Mouse (Mus musculus): ENCODE measurements around the gene Trim38.

Trim38 gene

GRCm38 (mm10) chr13:23746201-23747080 is 23.3 kb upstream of the Trim38 start, which contains the start of gene Hist1h2bb:
Hist1h2bb (plus strand) TSS chr13:23746734.
- DNase-seq (ENCODE audit: low spot score in 2 of 2): peak; percentile 71 to 77

- no peak for DNase-seq (ENCODE audit: low spot score in 2 of 2)
Measured at GRCm38 (mm10) chr13:23747081-23747891, 22.4 kb upstream of the Trim38 start.

GRCm38 (mm10) chr13:23747892-23748288 is 21.8 kb upstream of the Trim38 start:
- no peak for DNase-seq (ENCODE audit: low spot score in 2 of 2)

GRCm38 (mm10) chr13:23749563-23750121 is 20.1 kb upstream of the Trim38 start:
- DNase-seq (ENCODE audit: low spot score in 2 of 2): no peak

GRCm38 (mm10) chr13:23750839-23751477 is 18.8 kb upstream of the Trim38 start, which contains the start of gene Hist1h2ab:
Hist1h2ab (plus strand) TSS chr13:23751126.
- peak in 1 of 2 experiments; percentile 43 for DNase-seq (ENCODE audit: low spot score in 2 of 2)

- DNase-seq (ENCODE audit: low spot score in 2 of 2): no peak
Measured at GRCm38 (mm10) chr13:23751478-23751956, 18.2 kb upstream of the Trim38 start.

GRCm38 (mm10) chr13:23752067-23752741 is 17.5 kb upstream of the Trim38 start, which contains the start of gene Hist1h3b:
Hist1h3b (plus strand) TSS chr13:23752267.
- peak; percentile 82 to 90 for DNase-seq (ENCODE audit: low spot score in 2 of 2)

GRCm38 (mm10) chr13:23752742-23753172 is 17.0 kb upstream of the Trim38 start:
- DNase-seq (ENCODE audit: low spot score in 2 of 2): no peak

- DNase-seq (ENCODE audit: low spot score in 2 of 2): no peak
Measured at GRCm38 (mm10) chr13:23753314-23754078, 16.2 kb upstream of the Trim38 start.

GRCm38 (mm10) chr13:23755000-23755399 is 14.7 kb upstream of the Trim38 start:
- no peak for DNase-seq (ENCODE audit: low spot score in 2 of 2)

- peak; percentile 84 to 85 for DNase-seq (ENCODE audit: low spot score in 2 of 2)
Measured at GRCm38 (mm10) chr13:23756790-23757189, 12.9 kb upstream of the Trim38 start, which contains the start of gene Hist1h4b. Hist1h4b (plus strand) TSS chr13:23757013.

- no peak for DNase-seq (ENCODE audit: low spot score in 2 of 2)
Measured at GRCm38 (mm10) chr13:23757211-23757773, 12.4 kb upstream of the Trim38 start.

GRCm38 (mm10) chr13:23757921-23758320 is 11.8 kb upstream of the Trim38 start:
- DNase-seq (ENCODE audit: low spot score in 2 of 2): no peak

GRCm38 (mm10) chr13:23759251-23759771 is 10.4 kb upstream of the Trim38 start:
- no peak for DNase-seq (ENCODE audit: low spot score in 2 of 2)

- DNase-seq (ENCODE audit: low spot score in 2 of 2): no peak
Measured at GRCm38 (mm10) chr13:23759916-23760239, 9.8 kb upstream of the Trim38 start.

- DNase-seq (ENCODE audit: low spot score in 2 of 2): no peak
Measured at GRCm38 (mm10) chr13:23760240-23760971, 9.3 kb upstream of the Trim38 start.

GRCm38 (mm10) chr13:23760972-23761864 is 8.5 kb upstream of the Trim38 start, which contains the start of gene Hist1h4a:
Hist1h4a (minus strand) TSS chr13:23761230.
- peak; percentile 98 to 99 for DNase-seq (ENCODE audit: low spot score in 2 of 2)

All from frontal cortex, postnatal 10 days (tissue).